Mouse (Mus musculus): ENCODE data around the gene Wbp4.
"Not testable (repeated sequence)": the region's sequence is repeated elsewhere in the genome, so short reads cannot be mapped to it uniquely, and the experiment has no call there.

GRCm38 (mm10) chr14:79426730-79427365 is 54.5 kb downstream of the Wbp4 start:
- TF ChIP-seq CTCF (IDR thresholded peaks at IDR 0.05; ENCODE audit: low read depth); EP300 (optimal IDR thresholded peaks at IDR 0.05): not testable (repeated sequence)
